Mouse (Mus musculus) liver, embryonic 13.5 days (tissue): ENCODE data around the gene Notch4. TPM values are rescaled to one million over a fixed set of nuclear protein-coding genes. Genes with fewer than 3 reads are reported as not detected.
A peak's percentile ranks its signal among the peaks of the same experiment; 100 is the strongest.

Experiments
- ATAC-seq: fragments of 200-750 bp; cut with Nextera tagmentation; 2 replicates; pipeline ENCODE4 v1.8.0; 2017; ENCODE audit warnings: low read depth, mild to moderate bottlenecking, moderate number of reproducible peaks, moderate library complexity
- DNase-seq: peaks from one replicate; pipeline ENCODE4 v3.0.0; 2022
- H3K27ac ChIP-seq: fragments of 300-500 bp; sonication (generic); 2 replicates; pipeline ENCODE4 v1.5.1; 2015; ENCODE audit warnings: moderate library complexity, mild to moderate bottlenecking, inconsistent platforms
- H3K27me3 ChIP-seq: fragments of 300-500 bp; sonication (generic); 2 replicates; pipeline ENCODE4 v1.6.1; 2015; ENCODE audit warnings: mild to moderate bottlenecking, inconsistent platforms
- H3K36me3 ChIP-seq: fragments of 300-500 bp; sonication (generic); 2 replicates; pipeline ENCODE4 v1.6.1; 2015; ENCODE audit warnings: mild to moderate bottlenecking, inconsistent platforms
- H3K4me1 ChIP-seq: fragments of 300-500 bp; sonication (generic); replicated peaks from 2 replicates; pipeline ENCODE4 v1.6.1; 2015; ENCODE audit warnings: inconsistent platforms
- H3K4me2 ChIP-seq: fragments of 300-500 bp; sonication (generic); 2 replicates; pipeline ENCODE4 v1.6.1; 2015; ENCODE audit warnings: inconsistent platforms, mild to moderate bottlenecking, moderate library complexity
- H3K4me3 ChIP-seq: fragments of 300-500 bp; sonication (generic); replicated peaks from 2 replicates; pipeline ENCODE4 v1.5.1; 2015; ENCODE audit warnings: mild to moderate bottlenecking, inconsistent platforms
- H3K9ac ChIP-seq: fragments of 300-500 bp; sonication (generic); 2 replicates; pipeline ENCODE4 v1.6.1; 2015; ENCODE audit warnings: mild to moderate bottlenecking, inconsistent platforms
- H3K9me3 ChIP-seq: fragments of 300-500 bp; sonication (generic); replicated peaks from 2 replicates; pipeline ENCODE4 v1.6.1; 2016; ENCODE audit warnings: inconsistent platforms
- WGBS: fragments of 180-500 bp; shearing (Covaris S2); methylation state at CpG from one replicate; pipeline ENCODE4 v1.1.7; 2015; ENCODE audit not compliant: insufficient replicate concordance; 5-methylcytosine and 5-hydroxymethylcytosine counted together
- polyA plus RNA-seq: library from polyadenylated mRNA; unstranded; fragments of >200 nt; fragmentation: Nextera tagmentation; extraction: Ambion mirVana; gene quantifications from 2 replicates; pipeline ENCODE4 v1.2.1, GENCODE M21; 2015

Notch4 gene
- polyA plus RNA-seq, 1 experiment from 2014 or later = 0.55 TPM

GRCm38 (mm10) chr17:34593752-34594525, 29.9 kb downstream of the Notch4 start:
- H3K27ac ChIP-seq = peak overlapping the region; percentile 92; the same call in 1 of the 2 replicates
- DNase-seq = no peak
- WGBS = 62% methylated on average over 34 of the region's 34 CpGs

GRCm38 (mm10) chr17:34596098-34596497, 32.0 kb downstream of the Notch4 start:
- Histone ChIP-seq H3K9me3 (no peaks in the 10 kb centered on the region), H3K9ac (no peak overlapping the region), H3K4me1 (peaks cover 78% of the 10 kb centered on the region), H3K36me3 (peaks cover 37% of the 10 kb centered on the region), H3K4me2 (no peak overlapping the region), H3K4me3 (no peak overlapping the region), H3K27me3 (no peaks in the 10 kb centered on the region), H3K27ac (no peak overlapping the region)
- WGBS = 76% methylated on average over 8 of the region's 8 CpGs
- ATAC-seq = no peak
- no peak for DNase-seq

More at GRCm38 (mm10) chr17:34593752-34594525, 29.9 kb downstream of the Notch4 start:
- Histone ChIP-seq H3K36me3 (peaks cover 23% of the 10 kb centered on the region), H3K4me2 (peak overlapping the region; percentile 99), H3K4me3 (peak overlapping the region; percentile 85), H3K9me3 (no peaks in the 10 kb centered on the region), H3K27me3 (no peaks in the 10 kb centered on the region), H3K9ac (peak overlapping the region; percentile 89), H3K4me1 (peaks cover 87% of the 10 kb centered on the region)
- ATAC-seq = no peak

- no peaks in the 10 kb centered on the region for H3K9me3 ChIP-seq
- 22% methylated on average over 6 of the region's 6 CpGs for WGBS
- ATAC-seq (no peak), DNase-seq (no peak)
- no peak within 1 kb of the TSS for H3K27ac ChIP-seq
- peaks cover 77% of the 10 kb centered on the region for H3K4me1 ChIP-seq
- H3K4me2 ChIP-seq = no peak within 1 kb of the TSS
- peaks cover 47% of the 10 kb centered on the region for H3K36me3 ChIP-seq
- no peaks in the 10 kb centered on the region for H3K27me3 ChIP-seq
- H3K4me3 ChIP-seq = no peak within 1 kb of the TSS
- H3K9ac ChIP-seq = peak within 1 kb of the TSS; percentile 19; the same call in 1 of the 2 replicates
Observed at GRCm38 (mm10) chr17:34597566-34598095, 33.6 kb downstream of the Notch4 start, which contains the start of gene Ager. Ager (plus strand) TSS chr17:34597862.

GRCm38 (mm10) chr17:34599891-34600290, 35.8 kb downstream of the Notch4 start:
- H3K4me1 ChIP-seq = peaks cover 64% of the 10 kb centered on the region
- no peaks in the 10 kb centered on the region for H3K27me3 ChIP-seq
- no peak overlapping the region for H3K27ac ChIP-seq
- H3K36me3 ChIP-seq = peaks cover 37% of the 10 kb centered on the region
- no peak overlapping the region for H3K4me3 ChIP-seq
- ATAC-seq = no peak
- H3K9me3 ChIP-seq = no peaks in the 10 kb centered on the region
- no peak overlapping the region for H3K4me2 ChIP-seq
- H3K9ac ChIP-seq = no peak overlapping the region
- DNase-seq = no peak
- 73% methylated on average over 9 of the region's 9 CpGs for WGBS

- Histone ChIP-seq H3K27ac (no peak overlapping the region), H3K9me3 (no peaks in the 10 kb centered on the region), H3K9ac (0 out of 2 replicates have a peak overlapping the region, but pooled peaks have one; percentile 86), H3K36me3 (peaks cover 24% of the 10 kb centered on the region), H3K4me3 (peak overlapping the region; percentile 95; the same call in 1 of the 2 replicates), H3K4me1 (peaks cover 65% of the 10 kb centered on the region), H3K27me3 (no peaks in the 10 kb centered on the region), H3K4me2 (peak overlapping the region; percentile 84)
- DNase-seq (no peak), ATAC-seq (no peak)
- WGBS = 78% methylated on average over 12 of the region's 12 CpGs
Observed at GRCm38 (mm10) chr17:34601796-34602195, 37.7 kb downstream of the Notch4 start.

GRCm38 (mm10) chr17:34603375-34604060, 39.5 kb downstream of the Notch4 start, which contains the start of gene Rnf5:
Rnf5 (minus strand) TSS chr17:34603690.
- Histone ChIP-seq H3K36me3 (peaks cover 32% of the 10 kb centered on the region), H3K9ac (peak within 1 kb of the TSS; percentile 97), H3K4me1 (peaks cover 66% of the 10 kb centered on the region), H3K4me3 (peak within 1 kb of the TSS; percentile 95), H3K27me3 (no peaks in the 10 kb centered on the region), H3K4me2 (peak within 1 kb of the TSS; percentile 93), H3K27ac (peak within 1 kb of the TSS; percentile 89), H3K9me3 (no peaks in the 10 kb centered on the region)
- under 1% methylated on average over 30 of the region's 30 CpGs for WGBS
- DNase-seq (peak; percentile 98), ATAC-seq (peak; percentile 89)

- Histone ChIP-seq H3K4me2 (peak within 1 kb of the TSS; percentile 93), H3K4me1 (peaks cover 68% of the 10 kb centered on the region), H3K36me3 (peaks cover 32% of the 10 kb centered on the region), H3K9me3 (no peaks in the 10 kb centered on the region), H3K27me3 (no peaks in the 10 kb centered on the region), H3K27ac (peak within 1 kb of the TSS; percentile 89), H3K9ac (peak within 1 kb of the TSS; percentile 97), H3K4me3 (peak within 1 kb of the TSS; percentile 95)
- DNase-seq = peak; percentile 97
- WGBS = under 1% methylated on average over 35 of the region's 35 CpGs
- peak; percentile 80 for ATAC-seq
Observed at GRCm38 (mm10) chr17:34604061-34604508, 40.0 kb downstream of the Notch4 start, which contains the start of gene Agpat1. Agpat1 (plus strand) TSS chr17:34604262.

- peaks cover 32% of the 10 kb centered on the region for H3K36me3 ChIP-seq
- DNase-seq = no peak
- H3K4me1 ChIP-seq = peaks cover 63% of the 10 kb centered on the region
- H3K4me2 ChIP-seq = peak overlapping the region; percentile 93
- no peak for ATAC-seq
- WGBS = 13% methylated on average over 24 of the region's 24 CpGs
- peak overlapping the region; percentile 97 for H3K9ac ChIP-seq
- no peaks in the 10 kb centered on the region for H3K9me3 ChIP-seq
- H3K27me3 ChIP-seq = no peaks in the 10 kb centered on the region
- H3K27ac ChIP-seq = peak overlapping the region; percentile 89
- H3K4me3 ChIP-seq = peak overlapping the region; percentile 95
Observed at GRCm38 (mm10) chr17:34604511-34605237, 40.6 kb downstream of the Notch4 start.

- WGBS = 0% methylated on average over 29 of the region's 30 CpGs
- Histone ChIP-seq H3K27me3 (no peaks in the 10 kb centered on the region), H3K4me2 (peak overlapping the region; percentile 93), H3K9me3 (no peaks in the 10 kb centered on the region), H3K36me3 (peaks cover 28% of the 10 kb centered on the region), H3K9ac (peak overlapping the region; percentile 97), H3K4me3 (peak overlapping the region; percentile 95), H3K4me1 (peaks cover 61% of the 10 kb centered on the region), H3K27ac (peak overlapping the region; percentile 89)
- peak; percentile 41 for ATAC-seq
- DNase-seq = peak; percentile 94
Observed at GRCm38 (mm10) chr17:34605609-34606008, 41.5 kb downstream of the Notch4 start.

GRCm38 (mm10) chr17:34606186-34607039, 42.3 kb downstream of the Notch4 start:
- WGBS = 15% methylated on average over 32 of the region's 32 CpGs
- no peak for DNase-seq
- H3K9ac ChIP-seq = peak overlapping the region; percentile 97
- peaks cover 61% of the 10 kb centered on the region for H3K4me1 ChIP-seq
- no peak for ATAC-seq
- H3K36me3 ChIP-seq = peaks cover 28% of the 10 kb centered on the region
- peak overlapping the region; percentile 93 for H3K4me2 ChIP-seq
- peak overlapping the region; percentile 95 for H3K4me3 ChIP-seq
- H3K27ac ChIP-seq = peak overlapping the region; percentile 89
- no peaks in the 10 kb centered on the region for H3K9me3 ChIP-seq
- no peaks in the 10 kb centered on the region for H3K27me3 ChIP-seq
